Mouse (Mus musculus) kidney, embryonic 14.5 days (tissue): ENCODE measurements around the gene Myd88. TPM values are rescaled to one million over a fixed set of nuclear protein-coding genes. Genes with fewer than 3 reads are reported as not detected.

Experiments used
- ATAC-seq: fragments of 200-750 bp; cut with Nextera tagmentation; 2 replicates; pipeline ENCODE4 v1.8.0; 2017; ENCODE audit warnings: moderate number of reproducible peaks, mild to moderate bottlenecking, moderate TSS enrichment, moderate library complexity; ENCODE audit not compliant: low FRiP score, low TSS enrichment
- H3K27ac ChIP-seq: fragments of 300-500 bp; sonication (generic); 2 replicates; pipeline ENCODE4 v1.5.1; 2014; ENCODE audit warnings: low read depth, mild to moderate bottlenecking, low read length, moderate library complexity, mixed read lengths
- H3K27me3 ChIP-seq: fragments of 300-500 bp; sonication (generic); 2 replicates; pipeline ENCODE4 v1.6.1; 2014; ENCODE audit warnings: mild to moderate bottlenecking, low read length; ENCODE audit not compliant: control insufficient read depth, insufficient read depth
- H3K36me3 ChIP-seq: fragments of 300-500 bp; sonication (generic); 2 replicates; pipeline ENCODE4 v1.6.1; 2014; ENCODE audit warnings: low read length, mixed read lengths; ENCODE audit not compliant: control insufficient read depth, insufficient read depth
- H3K4me1 ChIP-seq: fragments of 300-500 bp; sonication (generic); 2 replicates; pipeline ENCODE4 v1.6.1; 2014; ENCODE audit warnings: low read length, mixed read lengths; ENCODE audit not compliant: control insufficient read depth, insufficient read depth
- H3K4me2 ChIP-seq: fragments of 300-500 bp; sonication (generic); replicated peaks from 2 replicates; pipeline ENCODE4 v1.6.1; 2014; ENCODE audit warnings: low read depth, mild to moderate bottlenecking, low read length
- H3K4me3 ChIP-seq: fragments of 300-500 bp; sonication (generic); 2 replicates; pipeline ENCODE4 v1.5.1; 2014; ENCODE audit warnings: mild to moderate bottlenecking, low read length
- H3K9ac ChIP-seq: fragments of 300-500 bp; sonication (generic); 2 replicates; pipeline ENCODE4 v1.6.1; 2014; ENCODE audit warnings: low read depth, mild to moderate bottlenecking, low read length, moderate library complexity
- H3K9me3 ChIP-seq: fragments of 300-500 bp; sonication (generic); 2 replicates; pipeline ENCODE4 v1.6.1; 2016; ENCODE audit warnings: low read length; ENCODE audit not compliant: control insufficient read depth
- WGBS: fragments of 180-500 bp; shearing (Covaris S2); extraction: QIAGEN DNeasy Blood & Tissue Kit; methylation state at CpG from one replicate; pipeline ENCODE4 v1.1.7; 2014; 5-methylcytosine and 5-hydroxymethylcytosine counted together
- polyA plus RNA-seq: library from polyadenylated mRNA; unstranded; fragments of >200 nt; fragmentation: Nextera tagmentation; extraction: Ambion mirVana; gene quantifications from 2 replicates; pipeline ENCODE4 v1.2.1, GENCODE M21; 2014

Gene Myd88
- polyA plus RNA-seq, 1 experiment from 2014 or later: 21.3 TPM

- WGBS: 93% methylated on average over 3 of the region's 3 CpGs
- no peak overlapping the region for H3K9ac ChIP-seq
- no peak for ATAC-seq
These were observed 50.4 kb downstream of the Myd88 start for GRCm38 (mm10) chr9:119290791-119291190.

More at GRCm38 (mm10) chr9:119290791-119291190, 50.4 kb downstream of the Myd88 start:
- Histone ChIP-seq H3K36me3 (peaks cover 4% of the 10 kb centered on the region; the same call in 1 of the 2 replicates), H3K27ac (no peak overlapping the region), H3K27me3 (no peaks in the 10 kb centered on the region), H3K4me2 (no peak overlapping the region), H3K4me1 (no peaks in the 10 kb centered on the region), H3K4me3 (no peak overlapping the region), H3K9me3 (no peaks in the 10 kb centered on the region)

Other genes starting within 250 kb of the Myd88 start
- gene Plcd1, start 247.9 kb downstream of the Myd88 start, polyA plus RNA-seq: 18.5 and 18.7 TPM in 2 replicates
- gene Dlec1, start 238.9 kb downstream of the Myd88 start, polyA plus RNA-seq: 2.4 and 3.2 TPM in 2 replicates
- gene Acaa1b, start 184.3 kb downstream of the Myd88 start, polyA plus RNA-seq: 8.1 and 13.5 TPM in 2 replicates
- gene Gm47289, start 182.2 kb downstream of the Myd88 start, polyA plus RNA-seq: not detected in 2 replicates
- gene Slc22a13, start 132.3 kb downstream of the Myd88 start, polyA plus RNA-seq: 0.44 and 0.93 TPM in 2 replicates
- 11.9 and 18.9 TPM in 2 replicates for gene Oxsr1, start 19.0 kb downstream of the Myd88 start, polyA plus RNA-seq
- 74.5 and 87.7 TPM in 2 replicates for gene Acaa1a, start 1.7 kb downstream of the Myd88 start, polyA plus RNA-seq
- gene Xylb, start 16.0 kb upstream of the Myd88 start, polyA plus RNA-seq: 7.2 and 17.9 TPM in 2 replicates
- not detected in 2 replicates for gene Slc22a14, start 24.1 kb upstream of the Myd88 start, polyA plus RNA-seq
- gene Acvr2b, start 60.7 kb upstream of the Myd88 start, polyA plus RNA-seq: 57.4 and 67.0 TPM in 2 replicates
- gene Exog, start 103.5 kb upstream of the Myd88 start, polyA plus RNA-seq: 21.4 and 27.8 TPM in 2 replicates
- gene Scn5a, start 237.6 kb upstream of the Myd88 start, polyA plus RNA-seq: 0.03 and 0.27 TPM in 2 replicates